Mouse (Mus musculus) heart, postnatal 0 days (tissue): ENCODE data around the gene Syt6. TPM values are rescaled to one million over a fixed set of nuclear protein-coding genes. Genes with fewer than 3 reads are reported as not detected.

Experiments
- ATAC-seq: fragments of 200-750 bp; cut with Nextera tagmentation; 2 replicates; pipeline ENCODE4 v1.8.0; 2017; ENCODE audit warnings: low read depth, moderate number of reproducible peaks, moderate library complexity; ENCODE audit not compliant: insufficient read depth
- DNase-seq: peaks from one replicate; pipeline ENCODE4 v3.0.0-alpha.2; 2016; ENCODE audit warnings: low spot score
- H3K27ac ChIP-seq: fragments of 300-500 bp; sonication (generic); 2 replicates; pipeline ENCODE4 v1.5.1; 2014; ENCODE audit warnings: low read depth, mild to moderate bottlenecking
- H3K27me3 ChIP-seq: fragments of 300-500 bp; sonication (generic); 2 replicates; pipeline ENCODE4 v1.6.1; 2014; ENCODE audit warnings: low read length, mixed read lengths; ENCODE audit not compliant: control insufficient read depth, insufficient read depth
- H3K36me3 ChIP-seq: fragments of 300-500 bp; sonication (generic); replicated peaks from 2 replicates; pipeline ENCODE4 v1.6.1; 2014; ENCODE audit warnings: low read length, mixed read lengths; ENCODE audit not compliant: control insufficient read depth, insufficient read depth
- H3K4me1 ChIP-seq: fragments of 300-500 bp; sonication (generic); 2 replicates; pipeline ENCODE4 v1.6.1; 2014; ENCODE audit warnings: antibody characterized with exemption; ENCODE audit not compliant: control insufficient read depth, insufficient read depth
- H3K4me2 ChIP-seq: fragments of 300-500 bp; sonication (generic); 2 replicates; pipeline ENCODE4 v1.6.1; 2014; ENCODE audit warnings: low read depth, mild to moderate bottlenecking, low read length, moderate library complexity
- H3K4me3 ChIP-seq: fragments of 300-500 bp; sonication (generic); 2 replicates; pipeline ENCODE4 v1.5.1; 2014; ENCODE audit warnings: low read depth, low read length
- H3K9ac ChIP-seq: fragments of 300-500 bp; sonication (generic); replicated peaks from 2 replicates; pipeline ENCODE4 v1.6.1; 2014; ENCODE audit warnings: low read depth, low read length, mixed read lengths
- H3K9me3 ChIP-seq: fragments of 300-500 bp; sonication (generic); replicated peaks from 2 replicates; pipeline ENCODE4 v1.6.1; 2016; ENCODE audit warnings: low read length; ENCODE audit not compliant: control insufficient read depth
- CTCF ChIP-seq: IDR thresholded peaks from 2 replicates; pipeline ENCODE4 v1.5.1; 2016; ENCODE audit warnings: antibody characterized with exemption, control low read depth, low read depth
- EP300 ChIP-seq: IDR thresholded peaks from 2 replicates; pipeline ENCODE4 v1.6.1; 2016; ENCODE audit warnings: antibody characterized with exemption, low read depth
- WGBS: fragments of 180-500 bp; shearing (Covaris S2); extraction: QIAGEN DNeasy Blood & Tissue Kit; methylation state at CpG from one replicate; pipeline ENCODE4 v1.1.7; 2014; 5-methylcytosine and 5-hydroxymethylcytosine counted together
- polyA plus RNA-seq: library from polyadenylated mRNA; unstranded; fragments of >200 nt; fragmentation: Nextera tagmentation; extraction: Ambion mirVana; gene quantifications from 2 replicates; pipeline ENCODE4 v1.2.1, GENCODE M21; 2015
- total RNA-seq: library from RNA; depleted of rRNA; stranded (reverse); fragments of >200 nt; gene quantifications from 2 replicates; pipeline ENCODE4 v1.2.3, GENCODE M21; 2014; ENCODE audit warnings: low replicate concordance

Gene Syt6
- total and polyA plus RNA-seq, 2 experiments from 2014 or later = not detected

- ATAC-seq = no peak
- Histone ChIP-seq H3K9me3 (no peaks in the 10 kb centered on the region), H3K27me3 (no peaks in the 10 kb centered on the region), H3K4me1 (no peaks in the 10 kb centered on the region), H3K36me3 (no peaks in the 10 kb centered on the region), H3K27ac (no peak overlapping the region), H3K4me2 (no peak overlapping the region), H3K4me3 (no peak overlapping the region), H3K9ac (no peak overlapping the region)
- WGBS = 11% methylated on average over 7 of the region's 7 CpGs
- no peak for TF ChIP-seq CTCF
- no peak for TF ChIP-seq EP300
- DNase-seq = no peak
Measured at GRCm38 (mm10) chr3:103672716-103673115, 97.7 kb downstream of the Syt6 start.

- 49% methylated on average over 6 of the region's 6 CpGs for WGBS
- 0 out of 2 replicates have a peak, but pooled peaks cover 8% of the 10 kb centered on the region for H3K27me3 ChIP-seq
- no peak overlapping the region for H3K9ac ChIP-seq
- H3K27ac ChIP-seq = no peak overlapping the region
- no peaks in the 10 kb centered on the region for H3K9me3 ChIP-seq
- no peak overlapping the region for H3K4me3 ChIP-seq
- ATAC-seq (no peak), DNase-seq (no peak)
- H3K4me1 ChIP-seq = no peaks in the 10 kb centered on the region
- no peaks in the 10 kb centered on the region for H3K36me3 ChIP-seq
- H3K4me2 ChIP-seq = no peak overlapping the region
- TF ChIP-seq EP300 (no peak), CTCF (no peak)
Measured at GRCm38 (mm10) chr3:103678811-103679210, 103.8 kb downstream of the Syt6 start.

GRCm38 (mm10) chr3:103682473-103682872, 107.4 kb downstream of the Syt6 start:
- WGBS = 59% methylated on average over 4 of the region's 4 CpGs

GRCm38 (mm10) chr3:103683234-103683965, 108.4 kb downstream of the Syt6 start:
- Histone ChIP-seq H3K27ac (no peak overlapping the region), H3K27me3 (0 out of 2 replicates have a peak, but pooled peaks cover 8% of the 10 kb centered on the region), H3K36me3 (no peaks in the 10 kb centered on the region), H3K9me3 (no peaks in the 10 kb centered on the region), H3K4me2 (no peak overlapping the region), H3K4me1 (no peaks in the 10 kb centered on the region), H3K9ac (no peak overlapping the region), H3K4me3 (no peak overlapping the region)
- ATAC-seq (no peak), DNase-seq (no peak)
- TF ChIP-seq CTCF (no peak), EP300 (no peak)
- WGBS = 13% methylated on average over 21 of the region's 21 CpGs

More at GRCm38 (mm10) chr3:103682473-103682872, 107.4 kb downstream of the Syt6 start:
- H3K9ac ChIP-seq = no peak overlapping the region
- 0 out of 2 replicates have a peak, but pooled peaks cover 8% of the 10 kb centered on the region for H3K27me3 ChIP-seq
- H3K36me3 ChIP-seq = no peaks in the 10 kb centered on the region
- no peaks in the 10 kb centered on the region for H3K4me1 ChIP-seq
- DNase-seq = no peak
- H3K27ac ChIP-seq = no peak overlapping the region
- TF ChIP-seq CTCF = no peak
- no peak for TF ChIP-seq EP300
- H3K9me3 ChIP-seq = no peaks in the 10 kb centered on the region
- H3K4me2 ChIP-seq = no peak overlapping the region
- no peak for ATAC-seq
- H3K4me3 ChIP-seq = no peak overlapping the region

- Histone ChIP-seq H3K4me1 (no peaks in the 10 kb centered on the region), H3K27ac (no peak overlapping the region), H3K9ac (no peak overlapping the region), H3K4me3 (no peak overlapping the region), H3K4me2 (no peak overlapping the region), H3K27me3 (0 out of 2 replicates have a peak, but pooled peaks cover 8% of the 10 kb centered on the region), H3K9me3 (no peaks in the 10 kb centered on the region), H3K36me3 (no peaks in the 10 kb centered on the region)
- ATAC-seq (no peak), DNase-seq (no peak)
- 34% methylated on average over 5 of the region's 5 CpGs for WGBS
- TF ChIP-seq EP300 (no peak), CTCF (no peak)
Measured at GRCm38 (mm10) chr3:103683966-103684319, 108.9 kb downstream of the Syt6 start.

GRCm38 (mm10) chr3:103689043-103689442, 114.0 kb downstream of the Syt6 start:
- ATAC-seq = no peak
- WGBS = 59% methylated on average over 1 of the region's 1 CpGs
- TF ChIP-seq CTCF (no peak), EP300 (no peak)

More at GRCm38 (mm10) chr3:103689043-103689442, 114.0 kb downstream of the Syt6 start:
- Histone ChIP-seq H3K27ac (no peak overlapping the region), H3K9me3 (no peaks in the 10 kb centered on the region), H3K27me3 (no peaks in the 10 kb centered on the region), H3K36me3 (no peaks in the 10 kb centered on the region), H3K4me2 (no peak overlapping the region), H3K4me3 (no peak overlapping the region), H3K9ac (no peak overlapping the region), H3K4me1 (no peaks in the 10 kb centered on the region)
- DNase-seq = no peak
